Mouse (Mus musculus) stomach, embryonic 14.5 days (tissue): ENCODE measurements around the gene Zfp52. TPM values are rescaled to one million over a fixed set of nuclear protein-coding genes. Genes with fewer than 3 reads are reported as not detected.
A peak's percentile ranks its signal among the peaks of the same experiment; 100 is the strongest.

ENCODE experiments used
- ATAC-seq: fragments of 200-750 bp; cut with Nextera tagmentation; 2 replicates; pipeline ENCODE4 v1.8.0; 2017; ENCODE audit warnings: low read depth, moderate TSS enrichment; ENCODE audit not compliant: insufficient number of reproducible peaks, insufficient read depth, low FRiP score
- H3K27ac ChIP-seq: fragments of 300-500 bp; sonication (generic); 2 replicates; pipeline ENCODE4 v1.5.1; 2014; ENCODE audit warnings: mild to moderate bottlenecking, low read length, moderate library complexity, mixed read lengths
- H3K27me3 ChIP-seq: fragments of 300-500 bp; sonication (generic); 2 replicates; pipeline ENCODE4 v1.6.1; 2014; ENCODE audit warnings: low read length, control low read depth, mixed read lengths; ENCODE audit not compliant: control insufficient read depth, insufficient read depth
- H3K36me3 ChIP-seq: fragments of 300-500 bp; sonication (generic); 2 replicates; pipeline ENCODE4 v1.6.1; 2014; ENCODE audit warnings: mild to moderate bottlenecking, control low read depth, low read length, moderate library complexity, mixed read lengths; ENCODE audit not compliant: control insufficient read depth, insufficient read depth
- H3K4me1 ChIP-seq: fragments of 300-500 bp; sonication (generic); 2 replicates; pipeline ENCODE4 v1.6.1; 2014; ENCODE audit warnings: low read length, control low read depth, mixed read lengths; ENCODE audit not compliant: control insufficient read depth, insufficient read depth
- H3K4me2 ChIP-seq: fragments of 300-500 bp; sonication (generic); replicated peaks from 2 replicates; pipeline ENCODE4 v1.6.1; 2014; ENCODE audit warnings: low read depth, low read length, control low read depth
- H3K4me3 ChIP-seq: fragments of 300-500 bp; sonication (generic); 2 replicates; pipeline ENCODE4 v1.5.1; 2014; ENCODE audit warnings: low read depth, low read length, control low read depth
- H3K9ac ChIP-seq: fragments of 300-500 bp; sonication (generic); replicated peaks from 2 replicates; pipeline ENCODE4 v1.6.1; 2014; ENCODE audit warnings: low read depth, mild to moderate bottlenecking, control low read depth, low read length, moderate library complexity, mixed read lengths
- H3K9me3 ChIP-seq: fragments of 300-500 bp; sonication (generic); 2 replicates; pipeline ENCODE4 v1.6.1; 2016; ENCODE audit warnings: low read depth, low read length, control low read depth; ENCODE audit not compliant: control insufficient read depth
- WGBS: fragments of 180-500 bp; shearing (Covaris S2); extraction: QIAGEN DNeasy Blood & Tissue Kit; methylation state at CpG from one replicate; pipeline ENCODE4 v1.1.7; 2014; 5-methylcytosine and 5-hydroxymethylcytosine counted together
- polyA plus RNA-seq: library from polyadenylated mRNA; unstranded; fragments of >200 nt; fragmentation: Nextera tagmentation; extraction: Ambion mirVana; gene quantifications from 2 replicates; pipeline ENCODE4 v1.2.1, GENCODE M21; 2014

Zfp52 gene
- polyA plus RNA-seq, 1 experiment from 2014 or later, result 4.9 TPM

DNA sequence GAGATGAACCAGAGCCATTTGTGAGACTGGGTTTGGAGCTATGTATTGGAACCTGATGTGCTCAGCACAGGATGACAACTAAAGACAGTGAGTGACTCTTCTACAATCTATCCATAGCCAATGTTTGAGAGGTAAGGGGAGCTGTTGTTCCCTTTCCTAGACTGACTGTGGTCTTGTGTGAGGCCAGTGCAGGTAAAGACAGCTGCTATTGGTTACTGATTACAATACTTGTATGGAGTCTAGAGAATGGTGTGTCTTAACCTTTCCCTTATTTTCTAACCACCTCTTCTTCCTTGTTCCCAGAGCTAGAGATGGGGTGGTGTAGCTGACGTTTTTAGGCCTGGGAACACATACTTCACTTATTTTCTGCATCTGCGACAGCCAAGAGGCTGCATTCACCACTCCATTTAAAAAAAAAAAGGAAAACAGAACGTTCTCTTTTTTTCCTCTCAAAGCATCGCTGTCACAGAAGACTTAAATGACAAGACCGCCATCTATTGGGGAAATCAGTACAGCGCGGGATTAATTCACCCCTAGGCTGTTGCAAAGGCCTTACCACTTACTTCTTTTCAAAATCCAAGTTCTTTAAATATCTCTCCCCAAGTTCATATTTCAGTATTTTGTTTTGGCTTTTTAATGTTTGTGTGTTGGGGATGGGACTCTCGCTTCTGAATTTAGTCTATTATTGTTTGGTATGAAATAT, 19.8 kb upstream of the Zfp52 start:
- Histone ChIP-seq H3K4me2 (peak overlapping the region; percentile 67), H3K4me3 (peak overlapping the region; percentile 45; the same call in 1 of the 2 replicates), H3K36me3 (peaks cover 3% of the 10 kb centered on the region), H3K9ac (peak overlapping the region; percentile 67; the same call in 1 of the 2 replicates), H3K4me1 (0 out of 2 replicates have a peak, but pooled peaks cover 4% of the 10 kb centered on the region), H3K27ac (peak overlapping the region; percentile 92), H3K9me3 (no peaks in the 10 kb centered on the region), H3K27me3 (no peaks in the 10 kb centered on the region)
- WGBS, result 2% methylated on average over 8 of the region's 8 CpGs
- ATAC-seq, result no peak; the same call in none of the 2 replicates

DNA sequence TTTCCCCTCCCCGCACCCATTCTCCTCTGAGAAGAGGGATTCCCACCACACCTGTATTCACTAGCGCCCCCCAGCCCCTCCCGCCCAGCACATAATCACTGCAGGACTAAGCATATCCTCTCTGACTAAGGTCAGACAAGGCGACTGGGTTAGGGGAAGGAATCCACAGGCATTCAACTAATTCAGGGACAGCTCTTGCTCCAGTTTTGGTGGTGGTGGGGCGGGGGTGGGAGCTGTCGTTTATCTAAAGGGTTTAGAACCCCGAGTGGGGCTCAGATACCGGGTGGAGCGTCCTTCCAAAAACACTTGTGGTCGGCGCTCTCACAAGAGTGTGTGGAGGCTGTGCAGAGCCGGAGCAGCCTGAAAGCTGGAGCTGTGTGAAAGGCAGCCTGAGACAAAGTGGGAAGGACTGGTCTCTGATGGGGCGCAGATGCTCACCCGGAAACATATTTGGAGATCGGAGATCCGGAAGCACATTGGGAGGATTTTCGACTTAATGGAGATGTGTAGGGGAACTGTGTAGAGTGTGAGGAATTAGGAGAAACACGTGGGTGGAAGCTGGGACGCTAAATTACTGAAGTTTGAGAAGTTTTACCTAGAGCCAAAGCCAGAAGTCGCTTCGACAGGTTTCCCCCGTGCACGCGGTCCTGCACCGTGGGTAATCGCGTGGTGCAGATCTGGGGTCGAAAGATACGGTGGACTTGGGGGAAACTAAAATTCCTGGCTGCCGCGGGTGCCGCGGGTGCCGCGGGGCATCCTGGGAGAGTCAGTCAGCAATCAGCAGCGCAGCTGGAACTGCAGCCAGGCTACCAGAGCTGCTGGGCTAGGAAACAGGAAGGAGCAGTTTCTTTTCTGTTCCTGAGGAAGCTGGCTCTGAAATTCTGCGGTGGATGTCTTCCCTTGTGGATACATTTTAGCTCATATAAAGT, 18.9 kb upstream of the Zfp52 start:
- H3K9me3 ChIP-seq, result no peaks in the 10 kb centered on the region
- WGBS, result under 1% methylated on average over 37 of the region's 37 CpGs
- H3K4me2 ChIP-seq, result peak overlapping the region; percentile 67
- H3K4me3 ChIP-seq, result peak overlapping the region; percentile 45
- H3K4me1 ChIP-seq, result 0 out of 2 replicates have a peak, but pooled peaks cover 4% of the 10 kb centered on the region
- H3K9ac ChIP-seq, result peak overlapping the region; percentile 67
- H3K27me3 ChIP-seq, result no peaks in the 10 kb centered on the region
- peak; percentile 88 for ATAC-seq
- peaks cover 3% of the 10 kb centered on the region for H3K36me3 ChIP-seq
- peak overlapping the region; percentile 92 for H3K27ac ChIP-seq

GRCm38 (mm10) chr17:21517130-21517671, 18.1 kb upstream of the Zfp52 start:
- 33% methylated on average over 4 of the region's 4 CpGs for WGBS
- no peaks in the 10 kb centered on the region; the same call in 1 of the 2 replicates for H3K36me3 ChIP-seq
- ATAC-seq, result no peak

DNA sequence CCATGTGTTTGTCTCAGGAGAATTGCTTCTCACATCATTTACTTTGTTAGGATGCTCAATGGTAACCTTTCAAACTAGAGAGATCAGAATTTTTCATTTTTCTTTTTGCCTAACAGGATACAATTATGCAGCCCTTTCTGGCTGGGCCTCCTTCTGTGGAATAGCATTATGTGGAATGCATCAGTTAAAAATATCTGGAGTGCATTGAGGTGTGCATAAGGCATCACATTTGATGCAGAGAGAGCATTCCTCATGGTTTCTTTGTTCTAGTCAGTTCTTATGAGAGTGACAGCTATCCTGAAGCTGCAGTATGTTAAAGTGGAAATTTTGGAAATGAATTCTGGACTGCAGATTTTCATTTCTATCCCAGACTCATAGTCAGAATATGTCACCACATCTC, 9.1 kb upstream of the Zfp52 start:
- H3K4me3 ChIP-seq, result no peak overlapping the region
- H3K36me3 ChIP-seq, result no peaks in the 10 kb centered on the region
- H3K27ac ChIP-seq, result no peak overlapping the region
- H3K4me2 ChIP-seq, result no peak overlapping the region
- H3K27me3 ChIP-seq, result no peaks in the 10 kb centered on the region
- H3K9me3 ChIP-seq, result no peaks in the 10 kb centered on the region
- no peak for ATAC-seq
- no peaks in the 10 kb centered on the region; the same call in 1 of the 2 replicates for H3K4me1 ChIP-seq
- no peak overlapping the region for H3K9ac ChIP-seq

More at GRCm38 (mm10) chr17:21517130-21517671, 18.1 kb upstream of the Zfp52 start:
- Histone ChIP-seq H3K27me3 (no peaks in the 10 kb centered on the region), H3K9me3 (no peaks in the 10 kb centered on the region), H3K27ac (peak overlapping the region; percentile 92), H3K4me3 (peak overlapping the region; percentile 45), H3K4me1 (0 out of 2 replicates have a peak, but pooled peaks cover 4% of the 10 kb centered on the region), H3K4me2 (peak overlapping the region; percentile 67), H3K9ac (peak overlapping the region; percentile 67; the same call in 1 of the 2 replicates)

- Histone ChIP-seq H3K27me3 (no peaks in the 10 kb centered on the region), H3K9ac (no peak overlapping the region), H3K9me3 (no peaks in the 10 kb centered on the region), H3K4me1 (peaks cover 10% of the 10 kb centered on the region; the same call in 1 of the 2 replicates), H3K27ac (no peak overlapping the region), H3K36me3 (no peaks in the 10 kb centered on the region), H3K4me2 (no peak overlapping the region), H3K4me3 (no peak overlapping the region)
- WGBS, result 71% methylated on average over 5 of the region's 5 CpGs
- ATAC-seq, result no peak
Observed at GRCm38 (mm10) chr17:21530645-21531330, 4.6 kb upstream of the Zfp52 start.

GRCm38 (mm10) chr17:21531621-21532020, 3.7 kb upstream of the Zfp52 start:
- Histone ChIP-seq H3K9me3 (no peaks in the 10 kb centered on the region), H3K4me1 (peaks cover 10% of the 10 kb centered on the region; the same call in 1 of the 2 replicates), H3K9ac (0 out of 2 replicates have a peak overlapping the region, but pooled peaks have one; percentile 88), H3K4me3 (peak overlapping the region; percentile 67), H3K27ac (peak overlapping the region; percentile 97), H3K36me3 (no peaks in the 10 kb centered on the region), H3K4me2 (peak overlapping the region; percentile 69), H3K27me3 (no peaks in the 10 kb centered on the region)
- ATAC-seq, result peak; percentile 1; the same call in 1 of the 2 replicates
- WGBS, result 66% methylated on average over 5 of the region's 5 CpGs

GRCm38 (mm10) chr17:21532101-21532951, 3.0 kb upstream of the Zfp52 start:
- Histone ChIP-seq H3K9me3 (no peaks in the 10 kb centered on the region), H3K27ac (peak overlapping the region; percentile 97), H3K4me3 (peak overlapping the region; percentile 67), H3K27me3 (no peaks in the 10 kb centered on the region), H3K4me2 (peak overlapping the region; percentile 69), H3K36me3 (no peaks in the 10 kb centered on the region), H3K4me1 (peaks cover 10% of the 10 kb centered on the region; the same call in 1 of the 2 replicates), H3K9ac (peak overlapping the region; percentile 88)
- peak; percentile 88 for ATAC-seq
- WGBS, result 1% methylated on average over 52 of the region's 54 CpGs
